Mouse (Mus musculus) heart, embryonic 13.5 days (tissue): Measurements from ENCODE around the gene Gdpd3. TPM values are rescaled to one million over a fixed set of nuclear protein-coding genes. Genes with fewer than 3 reads are reported as not detected.
A peak's percentile ranks its signal among the peaks of the same experiment; 100 is the strongest.

Source experiments
- ATAC-seq: fragments of 200-750 bp; cut with Nextera tagmentation; 2 replicates; pipeline ENCODE4 v1.8.0; 2017; ENCODE audit warnings: moderate TSS enrichment; ENCODE audit not compliant: insufficient number of reproducible peaks, low FRiP score, low TSS enrichment; ENCODE audit errors: extremely low read depth
- H3K27ac ChIP-seq: fragments of 300-500 bp; sonication (generic); replicated peaks from 2 replicates; pipeline ENCODE4 v1.5.1; 2015; ENCODE audit warnings: moderate library complexity, mild to moderate bottlenecking, inconsistent platforms
- H3K27me3 ChIP-seq: fragments of 300-500 bp; sonication (generic); replicated peaks from 2 replicates; pipeline ENCODE4 v1.6.1; 2015; ENCODE audit warnings: mild to moderate bottlenecking, inconsistent platforms
- H3K36me3 ChIP-seq: fragments of 300-500 bp; sonication (generic); 2 replicates; pipeline ENCODE4 v1.6.1; 2015; ENCODE audit warnings: mild to moderate bottlenecking, inconsistent platforms
- H3K4me1 ChIP-seq: fragments of 300-500 bp; sonication (generic); 2 replicates; pipeline ENCODE4 v1.6.1; 2015; ENCODE audit warnings: inconsistent platforms
- H3K4me2 ChIP-seq: fragments of 300-500 bp; sonication (generic); 2 replicates; pipeline ENCODE4 v1.6.1; 2015; ENCODE audit warnings: inconsistent platforms, mild to moderate bottlenecking, moderate library complexity
- H3K4me3 ChIP-seq: fragments of 300-500 bp; sonication (generic); 2 replicates; pipeline ENCODE4 v1.5.1; 2015; ENCODE audit warnings: moderate library complexity, mild to moderate bottlenecking, inconsistent platforms
- H3K9ac ChIP-seq: fragments of 300-500 bp; sonication (generic); 2 replicates; pipeline ENCODE4 v1.6.1; 2015; ENCODE audit warnings: inconsistent platforms, mild to moderate bottlenecking, moderate library complexity
- H3K9me3 ChIP-seq: fragments of 300-500 bp; sonication (generic); 2 replicates; pipeline ENCODE4 v1.6.1; 2016; ENCODE audit warnings: inconsistent platforms
- WGBS: fragments of 180-500 bp; shearing (Covaris S2); methylation state at CpG from one replicate; pipeline ENCODE4 v1.1.7; 2015; ENCODE audit warnings: mixed read lengths; 5-methylcytosine and 5-hydroxymethylcytosine counted together
- polyA plus RNA-seq: library from polyadenylated mRNA; unstranded; fragments of >200 nt; fragmentation: Nextera tagmentation; extraction: Ambion mirVana; gene quantifications from 2 replicates; pipeline ENCODE4 v1.2.1, GENCODE M21; 2015

Gdpd3 gene
- polyA plus RNA-seq, 1 experiment from 2014 or later, result 1.2 TPM

DNA sequence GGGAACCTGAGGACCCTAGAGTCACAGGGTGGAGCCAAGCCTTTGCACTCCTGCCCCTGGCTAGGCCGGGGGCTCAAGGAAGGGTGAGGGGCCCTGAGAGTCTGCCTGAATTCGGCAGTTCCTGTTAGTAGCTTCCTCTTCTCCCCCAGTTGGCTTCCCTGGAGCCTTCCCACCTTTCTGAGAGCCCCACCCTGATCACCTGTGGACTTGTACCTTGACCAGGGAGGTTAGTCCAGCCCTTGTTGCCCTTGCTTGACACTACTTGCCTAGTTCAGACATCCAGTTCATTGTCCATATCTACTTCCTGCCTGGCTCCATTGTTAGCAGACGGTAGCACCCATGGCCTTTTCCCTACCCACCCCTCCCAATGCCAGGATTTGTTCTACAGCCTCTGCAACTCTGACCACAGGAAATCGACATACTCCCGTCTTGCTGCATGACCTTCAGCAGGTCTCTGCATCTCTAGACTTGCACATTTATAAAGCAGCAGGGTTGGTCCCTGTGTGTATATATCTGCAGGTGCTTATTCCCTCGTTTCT is 4.5 kb upstream of the Gdpd3 start:
- Histone ChIP-seq H3K36me3 (peaks cover 49% of the 10 kb centered on the region), H3K9ac (peak overlapping the region; percentile 98; the same call in 1 of the 2 replicates)
- no peak for ATAC-seq

DNA sequence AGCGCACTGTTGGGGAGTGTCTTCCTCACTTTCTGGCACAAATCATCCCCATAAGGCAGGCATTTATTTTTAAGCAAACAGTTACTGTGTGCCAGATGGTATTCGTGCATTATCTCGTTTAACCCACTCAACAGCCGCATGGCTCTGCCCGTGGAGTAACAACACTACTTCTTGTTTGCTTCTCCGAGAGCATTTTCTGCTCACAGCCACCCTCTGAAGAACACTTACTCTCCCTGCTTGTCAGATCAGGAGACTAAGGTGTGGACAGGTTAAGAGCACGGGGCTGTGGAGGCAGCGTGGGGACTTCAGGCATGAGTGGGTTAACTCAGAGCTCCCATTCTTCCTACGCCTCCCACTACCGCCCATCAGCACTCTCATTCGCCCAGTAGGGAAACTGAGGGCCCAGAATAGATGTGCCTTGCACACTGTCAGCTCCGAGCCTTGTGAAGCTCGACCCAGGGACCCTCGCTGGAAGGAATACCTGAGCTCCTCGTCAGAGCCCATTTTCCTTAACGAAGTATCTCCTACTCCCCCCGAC is 3.6 kb upstream of the Gdpd3 start:
- H3K4me3 ChIP-seq, result no peak overlapping the region
- no peaks in the 10 kb centered on the region for H3K27me3 ChIP-seq
- WGBS, result 47% methylated on average over 17 of the region's 17 CpGs
- H3K27ac ChIP-seq, result no peak overlapping the region
- H3K4me2 ChIP-seq, result peak overlapping the region; percentile 29
- no peaks in the 10 kb centered on the region for H3K9me3 ChIP-seq
- H3K36me3 ChIP-seq, result peaks cover 58% of the 10 kb centered on the region
- no peak for ATAC-seq
- H3K9ac ChIP-seq, result peak overlapping the region; percentile 67
- H3K4me1 ChIP-seq, result peaks cover 35% of the 10 kb centered on the region

More for the DNA sequence above, 4.5 kb upstream of the Gdpd3 start:
- no peaks in the 10 kb centered on the region for H3K9me3 ChIP-seq
- peaks cover 35% of the 10 kb centered on the region for H3K4me1 ChIP-seq
- WGBS, result 54% methylated on average over 6 of the region's 6 CpGs
- no peaks in the 10 kb centered on the region for H3K27me3 ChIP-seq
- peak overlapping the region; percentile 92 for H3K4me3 ChIP-seq
- H3K4me2 ChIP-seq, result peak overlapping the region; percentile 92
- peak overlapping the region; percentile 94 for H3K27ac ChIP-seq

DNA sequence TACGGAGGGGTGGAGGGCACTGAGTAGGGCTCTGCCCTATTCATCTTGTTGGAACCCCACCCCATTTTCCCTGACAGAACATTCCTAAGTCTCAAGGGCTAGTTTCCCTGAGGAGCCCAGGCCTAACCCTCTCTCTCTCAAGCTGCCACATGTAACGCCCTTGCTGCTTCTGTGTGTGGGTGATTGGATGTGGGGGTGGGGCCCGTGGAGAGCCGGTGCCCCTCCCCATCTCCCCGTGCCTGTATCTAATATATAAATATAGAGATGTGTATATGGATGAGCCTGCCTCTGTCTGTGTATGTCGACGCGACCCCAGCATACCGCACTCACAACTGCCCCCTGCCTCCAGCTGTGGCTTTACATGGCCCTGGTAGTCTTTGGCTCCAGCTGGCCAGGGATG is 594 bp upstream of the Gdpd3 start:
- peaks cover 27% of the 10 kb centered on the region for H3K4me1 ChIP-seq
- peak overlapping the region; percentile 8; the same call in 1 of the 2 replicates for H3K9ac ChIP-seq
- no peaks in the 10 kb centered on the region for H3K9me3 ChIP-seq
- H3K4me3 ChIP-seq, result no peak overlapping the region
- H3K27ac ChIP-seq, result no peak overlapping the region
- H3K27me3 ChIP-seq, result no peaks in the 10 kb centered on the region
- WGBS, result 79% methylated on average over 9 of the region's 9 CpGs
- H3K36me3 ChIP-seq, result peaks cover 88% of the 10 kb centered on the region
- no peak for ATAC-seq
- H3K4me2 ChIP-seq, result no peak overlapping the region

DNA sequence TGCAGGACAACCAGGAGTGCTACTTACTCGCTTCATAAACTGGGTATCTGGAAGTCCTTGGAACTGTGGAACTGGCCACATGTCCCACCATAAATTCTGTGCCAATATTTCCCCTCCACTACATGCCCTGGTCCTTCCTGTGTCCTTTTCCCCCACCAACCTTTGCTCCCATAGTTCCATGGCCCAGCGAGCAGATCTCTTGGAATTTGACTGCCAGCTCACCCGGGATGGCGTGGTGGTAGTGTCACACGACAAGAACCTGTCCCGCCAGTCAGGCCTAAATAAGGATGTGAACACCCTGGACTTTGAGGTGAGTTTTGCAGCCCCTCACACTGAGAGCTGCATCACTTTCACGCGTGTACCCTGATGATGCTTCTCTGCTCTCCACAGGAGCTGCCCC is 867 bp downstream of the Gdpd3 start:
- ATAC-seq, result no peak
- Histone ChIP-seq H3K4me3 (no peak overlapping the region), H3K36me3 (peaks cover 90% of the 10 kb centered on the region), H3K27ac (no peak overlapping the region), H3K9ac (no peak overlapping the region), H3K9me3 (no peaks in the 10 kb centered on the region), H3K27me3 (no peaks in the 10 kb centered on the region), H3K4me1 (peaks cover 12% of the 10 kb centered on the region), H3K4me2 (no peak overlapping the region)
- WGBS, result 87% methylated on average over 8 of the region's 8 CpGs

DNA sequence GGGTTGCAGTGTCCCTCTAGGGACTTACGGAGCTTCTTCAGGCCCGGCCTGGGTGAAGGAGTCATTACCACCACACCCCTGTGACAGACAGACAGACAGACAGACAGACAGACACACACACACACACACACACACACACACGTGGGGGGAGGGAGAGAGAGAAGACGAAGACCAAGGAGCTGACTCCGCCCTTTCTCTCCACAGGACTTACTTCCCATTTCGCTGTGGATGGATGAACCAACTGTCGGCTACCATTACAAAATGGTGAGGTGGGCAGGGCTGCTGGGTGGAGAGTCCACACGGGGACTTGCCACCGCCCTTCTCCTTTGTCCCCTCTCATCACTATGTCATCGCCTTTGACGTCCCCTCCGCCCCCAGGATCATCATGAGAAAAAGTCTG is 4.7 kb downstream of the Gdpd3 start:
- no peak overlapping the region for H3K4me2 ChIP-seq
- H3K4me3 ChIP-seq, result no peak overlapping the region
- H3K36me3 ChIP-seq, result peaks cover 76% of the 10 kb centered on the region
- no peaks in the 10 kb centered on the region for H3K27me3 ChIP-seq
- H3K4me1 ChIP-seq, result peaks cover 4% of the 10 kb centered on the region
- 76% methylated on average over 12 of the region's 12 CpGs for WGBS
- no peaks in the 10 kb centered on the region for H3K9me3 ChIP-seq
- no peak overlapping the region for H3K9ac ChIP-seq
- ATAC-seq, result no peak
- no peak overlapping the region for H3K27ac ChIP-seq

DNA sequence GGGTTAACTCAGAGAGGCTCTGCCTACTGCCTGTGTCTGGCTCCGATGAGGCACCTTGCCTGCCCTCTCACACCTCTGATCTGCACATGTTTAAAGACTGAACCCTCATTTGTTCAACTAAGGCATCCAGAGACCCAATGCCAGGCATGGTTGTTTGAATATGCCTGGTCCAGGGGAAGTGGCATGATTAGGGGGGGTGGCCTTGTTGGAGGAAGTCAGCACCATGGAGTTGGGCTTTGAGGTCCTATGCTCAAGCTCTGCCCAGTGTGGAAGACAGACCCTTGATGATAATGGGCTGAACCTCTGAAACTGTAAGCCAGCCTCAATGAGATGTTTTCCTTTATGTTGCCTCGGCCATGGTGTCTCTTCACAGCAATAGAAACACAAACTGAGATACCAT is 7.2 kb downstream of the Gdpd3 start:
- Histone ChIP-seq H3K36me3 (peaks cover 53% of the 10 kb centered on the region), H3K9me3 (no peaks in the 10 kb centered on the region), H3K27ac (no peak overlapping the region), H3K4me2 (no peak overlapping the region), H3K9ac (no peak overlapping the region), H3K4me3 (no peak overlapping the region), H3K4me1 (peaks cover 25% of the 10 kb centered on the region), H3K27me3 (no peaks in the 10 kb centered on the region)
- no peak for ATAC-seq
- 80% methylated on average over 2 of the region's 2 CpGs for WGBS

DNA sequence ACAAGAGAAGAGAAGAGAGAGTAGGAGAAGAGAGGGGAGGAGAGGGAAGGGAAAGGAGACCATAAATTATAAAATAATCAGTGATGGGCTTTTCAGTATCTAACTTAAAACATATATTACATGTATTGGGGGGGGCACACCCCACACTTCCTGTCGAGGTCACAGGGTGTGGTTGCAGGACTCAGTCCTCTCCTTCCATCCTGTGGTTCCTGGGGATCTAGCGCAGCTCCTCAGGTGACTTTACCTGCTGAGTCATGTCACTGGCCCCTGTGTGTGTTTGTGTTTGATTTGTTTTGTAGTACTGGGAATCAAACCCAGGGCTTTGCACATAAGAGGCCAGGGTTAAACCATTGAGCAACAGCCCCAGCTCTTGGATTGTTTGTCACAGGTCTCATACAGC is 8.3 kb downstream of the Gdpd3 start:
- 78% methylated on average over 2 of the region's 2 CpGs for WGBS
- Histone ChIP-seq H3K36me3 (peaks cover 49% of the 10 kb centered on the region), H3K27me3 (no peaks in the 10 kb centered on the region), H3K4me3 (no peak overlapping the region), H3K9ac (no peak overlapping the region), H3K4me1 (peaks cover 30% of the 10 kb centered on the region), H3K9me3 (no peaks in the 10 kb centered on the region), H3K27ac (no peak overlapping the region), H3K4me2 (no peak overlapping the region)
- ATAC-seq, result no peak

DNA sequence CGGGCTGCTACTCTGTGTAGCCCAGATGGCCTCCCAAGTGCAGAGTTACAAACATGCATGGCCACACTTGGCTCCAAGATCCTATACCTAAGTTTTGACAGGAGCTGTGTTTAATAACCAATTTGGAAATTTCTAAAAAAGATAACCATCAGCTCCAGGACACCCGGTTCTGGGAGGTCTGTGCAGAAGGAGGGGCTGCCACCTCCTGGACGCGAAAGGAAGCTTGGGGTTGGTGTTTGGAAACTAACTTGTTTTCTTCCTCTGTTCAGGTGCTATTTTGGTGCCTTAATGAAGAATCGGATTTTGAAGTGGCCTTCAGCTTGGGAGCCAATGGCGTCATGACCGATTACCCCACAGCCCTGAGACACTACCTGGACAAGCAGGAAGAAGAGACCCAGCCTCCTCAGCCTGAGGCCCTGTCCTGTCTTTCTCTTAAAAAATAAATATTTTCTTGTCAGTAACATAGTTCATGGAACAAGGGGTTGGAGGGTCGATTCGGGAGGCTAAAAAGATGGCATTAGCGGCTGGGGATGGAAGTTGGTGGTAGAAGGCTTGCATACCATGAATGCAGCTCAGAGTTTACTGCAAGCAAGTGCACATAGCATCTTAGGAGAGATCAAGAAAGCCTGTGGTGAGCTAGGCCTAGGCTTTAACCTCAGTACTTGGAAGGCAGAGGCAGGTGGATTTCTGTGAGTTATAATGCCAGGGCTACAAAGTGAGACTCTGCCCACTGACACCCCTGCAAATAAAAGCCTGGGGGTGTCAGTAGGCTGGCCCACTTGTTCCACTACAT is 9.2 kb downstream of the Gdpd3 start:
- no peaks in the 10 kb centered on the region for H3K9me3 ChIP-seq
- no peaks in the 10 kb centered on the region for H3K27me3 ChIP-seq
- peaks cover 39% of the 10 kb centered on the region for H3K4me1 ChIP-seq
- WGBS, result 81% methylated on average over 10 of the region's 10 CpGs
- peak overlapping the region; percentile 80 for H3K9ac ChIP-seq
- H3K4me2 ChIP-seq, result peak overlapping the region; percentile 91; the same call in 1 of the 2 replicates
- no peak for ATAC-seq
- H3K27ac ChIP-seq, result peak overlapping the region; percentile 89; the same call in 1 of the 2 replicates
- H3K36me3 ChIP-seq, result peaks cover 40% of the 10 kb centered on the region
- H3K4me3 ChIP-seq, result peak overlapping the region; percentile 81; the same call in 1 of the 2 replicates

DNA sequence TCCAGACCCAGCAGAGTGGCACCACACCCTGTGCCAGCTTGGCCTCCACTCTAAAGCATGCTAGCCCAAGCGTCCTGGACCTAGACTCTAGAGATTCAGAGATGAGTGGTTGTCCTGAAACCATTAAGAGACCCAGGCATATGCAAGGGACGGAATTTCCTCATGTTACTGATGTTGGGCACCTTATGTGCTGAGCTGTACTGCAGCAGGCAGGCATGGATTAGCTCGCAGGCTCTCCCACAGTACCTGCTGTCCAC is 9.8 kb downstream of the Gdpd3 start:
- Histone ChIP-seq H3K9me3 (no peaks in the 10 kb centered on the region), H3K27me3 (no peaks in the 10 kb centered on the region), H3K4me3 (peak overlapping the region; percentile 81), H3K36me3 (peaks cover 34% of the 10 kb centered on the region), H3K9ac (peak overlapping the region; percentile 80), H3K27ac (peak overlapping the region; percentile 89), H3K4me2 (peak overlapping the region; percentile 91), H3K4me1 (peaks cover 41% of the 10 kb centered on the region)
- 49% methylated on average over 3 of the region's 3 CpGs for WGBS
- ATAC-seq, result no peak

DNA sequence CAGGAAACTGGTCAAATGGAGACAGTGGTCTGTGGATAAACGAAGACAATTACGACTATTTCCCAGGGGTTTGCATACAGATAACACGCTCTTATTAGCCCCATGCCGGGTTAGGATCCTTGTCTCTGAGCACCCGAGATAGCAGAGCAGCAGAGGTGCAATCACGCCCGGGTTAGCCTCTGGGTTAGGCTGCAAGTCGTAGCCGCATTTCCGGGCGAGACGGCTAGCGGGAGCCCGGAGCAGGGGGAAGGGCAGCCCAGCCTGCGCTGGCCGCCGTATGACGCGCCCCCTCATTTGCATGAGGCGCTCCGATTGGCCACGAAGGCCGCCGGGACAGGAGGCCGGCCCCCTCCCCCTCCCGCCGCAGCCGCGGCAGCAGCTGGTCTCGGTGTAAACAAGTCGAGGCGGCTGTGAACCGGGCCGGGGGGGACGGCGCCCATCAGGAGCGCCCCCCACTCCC is 10.5 kb downstream of the Gdpd3 start, which contains the start of gene Ypel3:
Gene Ypel3 (plus strand): TSS at position 358 of the 460 bp plus-strand sequence.
- Histone ChIP-seq H3K4me1 (peaks cover 49% of the 10 kb centered on the region), H3K9me3 (no peaks in the 10 kb centered on the region), H3K27me3 (no peaks in the 10 kb centered on the region), H3K36me3 (peaks cover 28% of the 10 kb centered on the region), H3K9ac (peak within 1 kb of the TSS; percentile 98), H3K4me3 (peak within 1 kb of the TSS; percentile 81), H3K4me2 (peak within 1 kb of the TSS; percentile 91), H3K27ac (peak within 1 kb of the TSS; percentile 89)
- ATAC-seq, result peak; percentile 85
- under 1% methylated on average over 36 of the region's 37 CpGs for WGBS

DNA sequence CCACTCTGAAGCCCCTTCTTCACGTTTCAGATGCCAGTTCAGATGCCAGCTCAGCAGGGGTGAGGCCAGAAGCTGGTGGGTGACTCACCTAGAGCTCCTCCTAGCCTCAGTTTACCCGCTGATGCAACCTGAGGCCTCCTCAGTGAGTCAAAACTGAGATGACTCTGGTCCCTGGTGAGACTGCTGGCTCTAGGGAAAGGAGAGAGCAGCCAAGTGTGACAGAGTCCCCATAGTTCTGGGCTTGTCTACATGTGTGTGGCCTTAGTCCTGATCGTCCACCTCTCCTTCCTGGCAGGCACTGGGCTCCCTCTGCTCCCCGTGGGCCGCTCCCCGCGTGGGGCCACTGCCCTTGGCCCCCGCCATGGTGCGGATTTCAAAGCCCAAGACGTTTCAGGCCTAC is 11.3 kb downstream of the Gdpd3 start:
- H3K4me2 ChIP-seq, result peak overlapping the region; percentile 91
- WGBS, result 54% methylated on average over 9 of the region's 10 CpGs
- H3K4me1 ChIP-seq, result peaks cover 53% of the 10 kb centered on the region
- peak overlapping the region; percentile 98 for H3K9ac ChIP-seq
- no peaks in the 10 kb centered on the region for H3K9me3 ChIP-seq
- peaks cover 24% of the 10 kb centered on the region for H3K36me3 ChIP-seq
- H3K27ac ChIP-seq, result peak overlapping the region; percentile 80
- H3K27me3 ChIP-seq, result no peaks in the 10 kb centered on the region
- peak overlapping the region; percentile 81 for H3K4me3 ChIP-seq
- ATAC-seq, result no peak
